Mouse (Mus musculus): ENCODE results near the gene Zfp59. TPM values are rescaled to one million over a fixed set of nuclear protein-coding genes. Genes with fewer than 3 reads are reported as not detected.
"Not testable (repeated sequence)": the region's sequence is repeated elsewhere in the genome, so short reads cannot be mapped to it uniquely, and the experiment has no call there.

The Zfp59 gene
- polyA plus RNA-seq, 1 experiment from 2014 or later, result 4.3 TPM

DNA sequence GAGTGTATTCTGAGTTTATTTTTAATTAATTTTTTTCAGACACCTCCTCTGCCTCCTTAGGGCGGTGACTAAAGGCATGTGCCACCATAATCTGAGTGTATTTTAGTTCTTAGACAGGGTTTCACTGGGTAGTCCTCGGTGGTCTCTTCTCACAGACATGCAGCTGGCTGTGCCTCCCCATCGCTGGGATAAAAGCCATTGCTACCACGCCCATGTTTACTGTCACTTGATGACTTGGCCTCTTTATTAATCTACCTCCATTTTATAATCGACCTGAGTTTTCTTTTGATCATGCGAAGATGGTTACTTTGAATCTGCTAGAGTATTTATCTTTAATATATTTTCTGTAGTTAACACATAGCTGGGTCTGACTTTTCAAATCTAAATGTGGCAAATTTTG, 511 bp upstream of the Zfp59 start:
- H3K36me3 ChIP-seq (ENCODE audit: inconsistent target), result no peaks in the 10 kb centered on the region
- H3K4me3 ChIP-seq (ENCODE audit: inconsistent target), result peak overlapping the region; percentile 59
- WGBS (ENCODE audit: missing documents), result 45% methylated on average over 6 of the region's 6 CpGs
- peaks cover 20% of the 10 kb centered on the region for H3K79me2 ChIP-seq (ENCODE audit: inconsistent target)
- H3K27ac ChIP-seq, result peak overlapping the region; percentile 52

DNA sequence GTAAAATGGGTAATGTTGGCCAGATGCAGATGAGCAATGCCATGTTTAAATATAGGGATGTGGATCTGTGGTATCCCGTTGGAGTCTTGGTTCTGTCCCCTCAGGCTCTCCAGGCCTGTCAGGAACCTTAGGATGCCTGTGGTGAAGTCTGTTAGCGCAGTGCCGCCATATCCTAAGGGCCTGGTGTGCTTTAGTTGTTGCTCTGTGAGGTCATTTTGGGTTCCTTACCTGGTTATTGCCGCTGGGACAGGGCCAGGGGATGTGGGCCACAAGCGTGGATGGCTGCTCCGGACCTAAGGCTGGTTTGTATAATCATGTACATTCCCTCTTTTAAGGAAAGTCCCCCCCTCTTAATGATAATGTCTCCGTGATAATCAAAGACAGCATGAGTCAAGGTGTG, 1.2 kb downstream of the Zfp59 start:
- Histone ChIP-seq H3K27ac (no peak overlapping the region), H3K36me3 (ENCODE audit: inconsistent target) (peaks cover 3% of the 10 kb centered on the region; the same call in 1 of the 2 replicates), H3K79me2 (ENCODE audit: inconsistent target) (peaks cover 20% of the 10 kb centered on the region), H3K4me3 (ENCODE audit: inconsistent target) (no peak overlapping the region)
- 98% methylated on average over 7 of the region's 7 CpGs for WGBS (ENCODE audit: missing documents)

DNA sequence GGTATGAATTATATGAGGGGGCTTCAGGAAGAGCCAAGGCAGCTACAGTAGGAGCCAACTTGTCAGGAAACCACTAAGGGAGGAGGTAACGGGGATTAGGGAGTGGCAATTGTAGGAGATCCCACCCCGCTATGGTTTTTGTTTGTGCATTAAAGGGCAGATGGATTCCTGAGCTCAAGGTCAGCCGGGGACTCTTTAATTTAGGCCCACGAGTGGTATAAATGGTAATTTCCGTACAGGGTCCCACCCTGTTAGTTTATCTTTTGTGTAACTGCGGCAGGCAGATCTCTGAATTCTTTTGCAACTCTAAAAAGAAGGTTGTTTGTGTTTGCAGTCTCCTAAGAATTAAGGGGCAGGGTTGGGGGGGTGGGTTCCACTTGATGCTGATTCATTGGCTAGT, 1.7 kb downstream of the Zfp59 start:
- WGBS (ENCODE audit: missing documents), result 93% methylated on average over 6 of the region's 6 CpGs
- no peak overlapping the region for H3K27ac ChIP-seq
- peaks cover 8% of the 10 kb centered on the region for H3K36me3 ChIP-seq (ENCODE audit: inconsistent target)
- peaks cover 20% of the 10 kb centered on the region for H3K79me2 ChIP-seq (ENCODE audit: inconsistent target)
- H3K4me3 ChIP-seq (ENCODE audit: inconsistent target), result no peak overlapping the region

DNA sequence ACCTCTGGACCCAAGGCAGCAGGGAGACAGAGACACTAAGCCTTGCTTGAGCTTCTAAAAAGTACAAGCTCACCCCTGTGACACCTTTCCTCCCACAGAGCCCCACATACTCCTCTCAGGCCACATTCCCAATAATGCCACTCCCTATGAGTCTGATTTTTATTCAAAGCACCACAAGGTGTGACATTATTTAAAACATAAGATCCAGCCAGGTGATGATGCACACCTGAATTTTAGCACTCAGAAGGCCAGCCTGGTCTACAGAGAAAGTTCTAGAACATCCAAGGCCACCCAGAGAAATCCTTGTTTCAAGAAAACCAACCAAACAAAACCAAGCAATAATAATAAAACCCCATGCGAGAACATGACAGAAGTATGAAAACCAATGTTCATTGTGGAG, 18.8 kb downstream of the Zfp59 start, which contains the start of gene Zfp607a:
Gene Zfp607a, plus strand, starts transcription at position 301 of the 400 bp plus-strand sequence.
- H3K79me2 ChIP-seq (ENCODE audit: inconsistent target), result peaks cover 11% of the 10 kb centered on the region; the same call in 1 of the 2 replicates
- H3K36me3 ChIP-seq (ENCODE audit: inconsistent target), result peaks cover 13% of the 10 kb centered on the region; the same call in 1 of the 2 replicates
- H3K4me3 ChIP-seq (ENCODE audit: inconsistent target), result no peak within 1 kb of the TSS
- 100% methylated on average over 1 of the region's 1 CpGs for WGBS (ENCODE audit: missing documents)
- no peak within 1 kb of the TSS for H3K27ac ChIP-seq

DNA sequence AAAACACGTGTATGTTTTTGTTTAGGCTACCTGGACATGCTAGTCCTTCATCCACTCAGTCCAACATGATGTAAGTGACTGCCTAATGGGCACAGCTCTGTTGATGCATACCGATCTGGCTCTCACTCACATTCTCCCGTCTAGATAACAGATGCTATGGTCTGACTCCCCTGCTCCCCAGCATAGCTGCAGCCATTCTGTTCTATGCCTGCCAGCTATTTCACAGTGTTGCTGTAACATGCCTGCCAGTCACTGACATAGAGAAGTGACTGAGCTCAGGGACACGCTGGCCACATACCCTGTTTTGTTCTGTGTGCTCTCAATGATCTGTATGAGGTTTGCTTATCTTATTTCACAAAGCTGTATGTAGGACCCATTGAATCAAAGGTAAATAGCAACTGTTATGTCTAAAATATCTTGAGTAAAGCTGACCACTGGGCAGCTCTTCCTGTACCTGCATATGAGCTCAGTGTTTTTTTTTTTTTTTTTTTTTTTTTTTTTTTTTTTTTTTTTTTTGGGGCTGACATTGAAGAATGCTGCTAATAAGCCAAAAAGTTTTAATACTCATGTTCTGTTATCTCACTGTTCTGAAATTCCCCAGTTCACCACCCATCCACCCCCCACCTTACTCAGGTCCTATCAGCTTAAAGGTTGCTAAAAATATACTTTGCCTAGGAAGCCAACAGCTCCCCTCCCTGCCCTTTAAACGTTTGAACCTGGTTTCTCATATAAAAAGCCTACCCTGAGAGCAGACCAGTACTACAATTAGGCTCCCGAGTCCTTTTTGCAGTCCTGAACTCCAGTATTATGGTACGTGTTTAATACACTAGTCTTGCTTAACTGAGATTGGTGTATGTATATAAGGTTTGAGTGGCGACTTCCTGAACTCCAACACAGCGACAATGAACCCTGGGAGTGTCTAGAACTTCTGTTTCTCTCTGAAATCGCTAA, 21.2 kb downstream of the Zfp59 start:
- Histone ChIP-seq H3K27ac (peak overlapping the region; percentile 77), H3K4me3 (ENCODE audit: inconsistent target) (peak overlapping the region; percentile 68), H3K36me3 (ENCODE audit: inconsistent target) (peaks cover 7% of the 10 kb centered on the region; the same call in 1 of the 2 replicates), H3K79me2 (ENCODE audit: inconsistent target) (peaks cover 16% of the 10 kb centered on the region; the same call in 1 of the 2 replicates)
- 36% methylated on average over 10 of the region's 10 CpGs for WGBS (ENCODE audit: missing documents)

DNA sequence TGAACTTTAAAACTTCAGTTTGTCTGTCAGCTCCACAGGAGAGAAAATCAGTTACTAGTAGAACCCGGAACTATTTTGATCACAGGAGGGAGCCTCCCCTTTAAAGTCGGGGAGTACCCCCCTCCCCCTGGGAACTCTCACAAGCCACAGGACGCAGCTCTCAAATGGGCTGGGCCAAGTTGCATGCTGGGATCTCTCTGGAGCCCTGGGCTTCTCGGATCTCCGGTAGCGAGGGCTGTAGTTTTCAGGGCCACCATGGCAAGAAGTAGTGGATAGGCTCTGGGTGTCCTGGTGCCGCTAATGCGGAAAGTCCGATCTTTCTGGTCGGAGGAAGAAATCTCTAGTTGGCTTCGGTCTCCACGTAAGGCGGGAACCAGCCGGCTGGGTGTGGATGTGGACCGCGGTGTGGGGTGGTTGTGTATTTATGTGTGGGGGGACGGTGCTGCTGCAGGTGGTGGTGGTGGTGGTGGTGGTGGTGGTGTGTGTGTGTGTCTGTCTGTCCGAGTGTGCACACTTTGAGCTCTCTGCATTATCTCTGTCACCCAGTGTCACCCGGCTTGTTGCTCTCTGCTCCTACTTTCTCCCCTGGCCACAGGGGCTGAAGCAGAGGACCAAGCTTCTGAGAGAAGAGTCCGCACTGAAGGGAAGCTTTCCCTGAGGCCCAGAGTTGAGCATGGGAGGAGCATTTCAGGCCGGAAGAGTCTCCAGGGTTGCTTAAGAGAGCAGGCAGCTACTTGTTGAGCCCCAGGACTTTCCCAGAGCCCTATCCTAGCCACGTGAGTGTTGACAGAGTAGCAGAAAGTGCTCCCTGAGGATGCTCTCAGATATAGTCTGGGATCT, 22.2 kb downstream of the Zfp59 start:
- WGBS (ENCODE audit: missing documents), result under 1% methylated on average over 12 of the region's 22 CpGs
- H3K36me3 ChIP-seq (ENCODE audit: inconsistent target), result peaks cover 16% of the 10 kb centered on the region
- H3K4me3 ChIP-seq (ENCODE audit: inconsistent target), result peak overlapping the region; percentile 68
- peak overlapping the region; percentile 77 for H3K27ac ChIP-seq
- peaks cover 16% of the 10 kb centered on the region; the same call in 1 of the 2 replicates for H3K79me2 ChIP-seq (ENCODE audit: inconsistent target)

DNA sequence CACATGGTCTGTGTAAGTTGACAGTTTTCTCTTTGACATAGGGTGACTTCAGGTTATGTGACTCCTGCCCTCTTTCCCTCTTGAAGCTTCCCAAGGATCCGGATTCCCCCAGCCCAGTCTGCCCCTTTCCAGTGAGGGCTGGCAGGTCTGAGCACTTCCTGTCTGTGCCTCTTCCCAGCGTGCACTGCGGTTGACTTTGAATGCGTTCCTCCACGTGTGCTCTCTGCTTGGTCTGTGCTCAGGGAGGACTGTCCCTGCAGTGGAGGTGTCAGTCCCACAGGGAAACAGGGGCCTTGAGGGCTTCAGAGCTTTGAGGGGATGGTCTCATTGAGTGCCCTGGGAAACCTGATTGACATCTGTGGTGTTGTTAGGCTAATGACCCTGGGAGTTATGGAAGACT, 24.2 kb downstream of the Zfp59 start:
- H3K36me3 ChIP-seq (ENCODE audit: inconsistent target), result peaks cover 29% of the 10 kb centered on the region
- WGBS (ENCODE audit: missing documents), result 92% methylated on average over 4 of the region's 5 CpGs
- not testable (repeated sequence) for H3K27ac ChIP-seq; H3K4me3 ChIP-seq (ENCODE audit: inconsistent target)
- peaks cover 16% of the 10 kb centered on the region; the same call in 1 of the 2 replicates for H3K79me2 ChIP-seq (ENCODE audit: inconsistent target)

DNA sequence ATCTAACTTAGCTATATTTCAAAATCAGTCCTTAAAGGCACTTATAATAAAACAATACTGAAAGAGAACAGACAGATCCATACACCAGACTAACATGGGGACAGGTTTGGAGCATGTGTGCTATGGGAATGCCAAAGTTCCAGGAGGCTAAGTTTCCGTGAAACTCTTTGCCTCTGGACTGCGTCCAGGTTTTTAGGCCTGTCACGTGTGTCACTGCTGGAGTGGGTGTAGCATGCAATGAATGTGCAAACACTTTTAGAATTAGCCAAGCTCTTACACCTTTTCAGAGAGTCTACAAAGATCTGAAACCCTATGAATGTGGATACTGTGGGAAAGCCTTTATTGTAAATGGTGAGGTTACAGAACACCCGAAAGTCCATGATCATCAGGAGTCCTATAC, 43.3 kb downstream of the Zfp59 start:
- H3K79me2 ChIP-seq (ENCODE audit: inconsistent target), result peaks cover under 1% of the 10 kb centered on the region; the same call in 1 of the 2 replicates
- no peak overlapping the region for H3K27ac ChIP-seq
- H3K4me3 ChIP-seq (ENCODE audit: inconsistent target), result no peak overlapping the region
- H3K36me3 ChIP-seq (ENCODE audit: inconsistent target), result peaks cover 60% of the 10 kb centered on the region
- 94% methylated on average over 4 of the region's 4 CpGs for WGBS (ENCODE audit: missing documents)

DNA sequence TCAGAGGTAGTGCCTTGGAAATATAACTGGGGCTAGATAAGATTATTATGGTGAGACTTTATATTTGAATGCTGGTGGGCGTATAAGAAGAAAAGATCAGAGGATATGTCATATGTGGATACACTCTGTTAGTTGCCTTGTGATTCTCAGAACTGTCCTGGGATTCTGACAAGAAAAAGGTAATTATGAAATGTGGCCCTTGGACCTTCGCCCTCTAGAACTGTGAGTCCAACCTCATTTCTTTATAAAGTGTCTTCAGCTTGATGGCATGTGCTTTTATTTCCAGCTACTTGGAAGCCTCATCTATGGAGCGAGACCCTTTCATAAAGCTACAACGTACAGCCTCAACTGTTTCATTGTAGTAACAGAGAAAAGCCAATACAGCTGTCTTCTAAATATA, 62.2 kb downstream of the Zfp59 start:
- Histone ChIP-seq H3K4me3 (ENCODE audit: inconsistent target) (no peak overlapping the region), H3K27ac (no peak overlapping the region), H3K79me2 (ENCODE audit: inconsistent target) (no peaks in the 10 kb centered on the region), H3K36me3 (ENCODE audit: inconsistent target) (no peaks in the 10 kb centered on the region)
- WGBS (ENCODE audit: missing documents), result 91% methylated on average over 4 of the region's 4 CpGs

DNA sequence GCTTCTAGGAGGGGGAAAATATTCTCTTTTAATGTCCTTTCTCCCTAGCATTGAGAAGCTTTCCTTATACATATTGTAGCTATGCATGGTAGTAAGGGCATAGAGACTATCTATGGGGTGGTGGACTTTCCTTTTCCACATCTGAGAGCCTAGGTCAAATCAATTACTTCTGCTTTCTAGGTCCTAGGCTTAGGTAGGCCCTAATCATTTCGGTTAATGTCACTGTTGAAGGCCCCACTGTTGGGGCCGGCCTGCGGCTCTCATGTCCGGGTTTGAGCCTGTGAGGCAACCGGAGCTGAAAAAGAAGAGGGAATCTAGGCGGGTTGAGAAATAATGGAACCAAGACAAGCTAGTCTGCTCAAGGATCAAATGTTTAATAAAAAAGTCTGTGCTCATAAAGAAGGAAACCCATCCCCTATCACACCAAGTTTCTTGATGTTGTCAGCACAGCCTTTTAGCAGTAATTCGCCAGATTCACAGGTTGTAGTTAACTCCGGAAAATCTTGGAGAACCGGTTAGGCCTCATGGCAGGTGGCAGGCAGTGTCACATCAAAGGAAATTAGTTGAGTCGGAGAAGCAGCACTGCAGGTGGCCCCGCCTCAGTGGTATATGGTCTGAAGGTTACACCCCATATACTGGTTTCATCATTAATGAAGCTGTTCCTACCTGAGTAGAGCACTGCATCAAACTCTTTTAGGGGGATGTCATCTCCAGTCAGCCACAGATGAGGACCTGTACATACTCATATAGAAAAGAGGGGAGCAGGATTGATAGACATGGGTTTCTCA, 66.8 kb downstream of the Zfp59 start:
- no peaks in the 10 kb centered on the region for H3K79me2 ChIP-seq (ENCODE audit: inconsistent target)
- H3K27ac ChIP-seq, result no peak overlapping the region
- 90% methylated on average over 11 of the region's 11 CpGs for WGBS (ENCODE audit: missing documents)
- no peak overlapping the region for H3K4me3 ChIP-seq (ENCODE audit: inconsistent target)
- H3K36me3 ChIP-seq (ENCODE audit: inconsistent target), result no peaks in the 10 kb centered on the region; the same call in 1 of the 2 replicates

Other genes starting within 250 kb of the Zfp59 start
- gene Akt2, start 247.1 kb upstream of the Zfp59 start, polyA plus RNA-seq (2018), result 53.1 to 77.4 TPM (median 77.2 TPM) in 3 replicates
- not detected in 3 replicates for gene Ttc9b, start 184.7 kb upstream of the Zfp59 start, polyA plus RNA-seq (2018)
- 4.3 to 16.5 TPM (median 9.5 TPM) in 3 replicates for gene Map3k10, start 164.0 kb upstream of the Zfp59 start, polyA plus RNA-seq (2018)
- gene Zfp607b, start 149.3 kb upstream of the Zfp59 start, polyA plus RNA-seq (2018), result 0.20 to 0.76 TPM (median 0.52 TPM) in 3 replicates
- 3.8 to 3.9 TPM (median 3.8 TPM) in 3 replicates for gene Zfp60, start 107.2 kb upstream of the Zfp59 start, polyA plus RNA-seq (2018)
- 4.1 to 5.9 TPM (median 4.8 TPM) in 3 replicates for gene Zfp626, start 31.4 kb upstream of the Zfp59 start, polyA plus RNA-seq (2018)
- 3.2 to 3.5 TPM (median 3.3 TPM) in 3 replicates for gene Zfp607a, start 18.9 kb downstream of the Zfp59 start, polyA plus RNA-seq (2018)
- 3.0 to 4.3 TPM (median 3.5 TPM) in 3 replicates for gene Zfp974, start 90.9 kb downstream of the Zfp59 start, polyA plus RNA-seq (2018)
- gene Zfp780b, start 140.6 kb downstream of the Zfp59 start, polyA plus RNA-seq (2018), result 6.2 to 8.0 TPM (median 7.8 TPM) in 3 replicates
- 0.95 to 1.2 TPM (median 0.97 TPM) in 3 replicates for gene Zfp850, start 175.5 kb downstream of the Zfp59 start, polyA plus RNA-seq (2018)
- 88.3 to 136 TPM (median 104 TPM) in 3 replicates for gene Psmc4, start 211.5 kb downstream of the Zfp59 start, polyA plus RNA-seq (2018)
- gene Fcgbp, start 232.6 kb downstream of the Zfp59 start, polyA plus RNA-seq (2018), result not detected in 3 replicates